Mouse (Mus musculus): ENCODE measurements around the gene Sema6c. TPM values are rescaled to one million over a fixed set of nuclear protein-coding genes. Genes with fewer than 3 reads are reported as not detected.

Gene Sema6c
- total and polyA plus RNA-seq, 2 experiments: 0.65 to 2.9 TPM

DNA sequence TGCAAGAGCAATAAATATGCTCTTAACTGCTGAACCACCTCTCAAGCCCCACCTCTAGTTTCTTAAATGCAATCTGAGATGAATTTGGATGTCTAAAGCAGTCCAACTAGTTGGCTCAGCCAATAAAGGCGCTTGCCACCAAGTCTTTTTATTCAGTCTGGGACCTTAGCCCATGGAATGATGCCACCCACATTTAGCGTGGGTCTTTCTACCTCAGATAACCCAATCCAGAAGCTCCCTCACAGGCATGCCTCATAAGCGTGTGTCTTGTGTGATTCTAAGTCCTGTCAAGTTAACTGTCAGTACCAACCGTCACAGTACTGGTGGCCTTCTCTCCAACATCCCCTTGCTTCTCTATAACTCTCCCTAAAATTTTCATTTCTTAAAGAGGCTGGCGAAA is 18.7 kb downstream of the Sema6c start:
- Histone ChIP-seq H3K36me3 (ENCODE audit: control insufficient read depth, insufficient read depth, low read length) (no peaks in the 10 kb centered on the region), H3K27me3 (ENCODE audit: control insufficient read depth, insufficient read depth, low read length) (peaks cover 2% of the 10 kb centered on the region; the same call in 1 of the 2 replicates), H3K4me3 (ENCODE audit: insufficient read depth, low read depth, low read length) (no peak overlapping the region), H3K9ac (ENCODE audit: low read depth, low read length) (no peak overlapping the region), H3K27ac (replicated peaks; ENCODE audit: insufficient read depth, low read depth, low read length) (no peak overlapping the region), H3K4me1 (ENCODE audit: control insufficient read depth, insufficient read depth, low read length) (peaks cover 2% of the 10 kb centered on the region; the same call in 1 of the 2 replicates), H3K79me2 (ENCODE audit: control insufficient read depth, insufficient read depth, low read length) (no peaks in the 10 kb centered on the region)
- TF ChIP-seq CTCF (IDR thresholded peaks at IDR 0.05; ENCODE audit: low read depth, low read length): no peak
- no peak for TF ChIP-seq POLR2A (IDR thresholded peaks at IDR 0.05; ENCODE audit: extremely low read depth, insufficient read depth, low read length)
- WGBS: 93% methylated on average over 5 of the region's 5 CpGs
- DNase-seq (ENCODE audit: extremely low read depth, low read depth, low spot score): no peak

DNA sequence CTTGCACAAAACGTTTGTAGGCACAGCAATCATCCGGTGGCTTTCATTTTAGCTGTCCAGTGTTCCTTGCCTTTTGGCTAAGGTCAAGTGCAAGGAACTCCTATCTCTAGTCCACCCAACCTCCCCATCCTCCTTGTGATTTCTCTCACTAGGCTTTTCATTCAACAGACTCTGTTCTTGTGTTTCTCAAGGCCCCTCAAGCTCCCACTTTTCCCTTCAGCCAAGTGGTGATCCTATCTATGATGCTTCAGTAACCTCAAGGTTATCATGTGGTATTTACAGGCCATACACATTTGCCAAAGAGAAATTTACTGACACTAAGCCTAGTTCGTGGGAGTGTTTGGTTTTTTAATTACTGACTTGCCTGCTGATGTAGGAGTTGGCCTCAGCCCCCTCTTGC is 19.6 kb downstream of the Sema6c start:
- Histone ChIP-seq H3K9ac (ENCODE audit: low read depth, low read length) (no peak overlapping the region), H3K27ac (replicated peaks; ENCODE audit: insufficient read depth, low read depth, low read length) (no peak overlapping the region), H3K4me3 (ENCODE audit: insufficient read depth, low read depth, low read length) (no peak overlapping the region), H3K79me2 (ENCODE audit: control insufficient read depth, insufficient read depth, low read length) (no peaks in the 10 kb centered on the region), H3K4me1 (ENCODE audit: control insufficient read depth, insufficient read depth, low read length) (no peaks in the 10 kb centered on the region), H3K36me3 (ENCODE audit: control insufficient read depth, insufficient read depth, low read length) (peaks cover 3% of the 10 kb centered on the region), H3K27me3 (ENCODE audit: control insufficient read depth, insufficient read depth, low read length) (no peaks in the 10 kb centered on the region)
- no peak for DNase-seq (ENCODE audit: extremely low read depth, low read depth, low spot score)
- no peak for TF ChIP-seq CTCF (IDR thresholded peaks at IDR 0.05; ENCODE audit: low read depth, low read length)
- no peak for TF ChIP-seq POLR2A (IDR thresholded peaks at IDR 0.05; ENCODE audit: extremely low read depth, insufficient read depth, low read length)
- 51% methylated on average over 3 of the region's 3 CpGs for WGBS

- no peaks in the 10 kb centered on the region for H3K79me2 ChIP-seq (ENCODE audit: control insufficient read depth, insufficient read depth, low read length)
- WGBS: 59% methylated on average over 1 of the region's 1 CpGs
- no peak for DNase-seq (ENCODE audit: extremely low read depth, low read depth, low spot score)
Observed at GRCm38 (mm10) chr3:95181841-95182240, 21.6 kb downstream of the Sema6c start.

DNA sequence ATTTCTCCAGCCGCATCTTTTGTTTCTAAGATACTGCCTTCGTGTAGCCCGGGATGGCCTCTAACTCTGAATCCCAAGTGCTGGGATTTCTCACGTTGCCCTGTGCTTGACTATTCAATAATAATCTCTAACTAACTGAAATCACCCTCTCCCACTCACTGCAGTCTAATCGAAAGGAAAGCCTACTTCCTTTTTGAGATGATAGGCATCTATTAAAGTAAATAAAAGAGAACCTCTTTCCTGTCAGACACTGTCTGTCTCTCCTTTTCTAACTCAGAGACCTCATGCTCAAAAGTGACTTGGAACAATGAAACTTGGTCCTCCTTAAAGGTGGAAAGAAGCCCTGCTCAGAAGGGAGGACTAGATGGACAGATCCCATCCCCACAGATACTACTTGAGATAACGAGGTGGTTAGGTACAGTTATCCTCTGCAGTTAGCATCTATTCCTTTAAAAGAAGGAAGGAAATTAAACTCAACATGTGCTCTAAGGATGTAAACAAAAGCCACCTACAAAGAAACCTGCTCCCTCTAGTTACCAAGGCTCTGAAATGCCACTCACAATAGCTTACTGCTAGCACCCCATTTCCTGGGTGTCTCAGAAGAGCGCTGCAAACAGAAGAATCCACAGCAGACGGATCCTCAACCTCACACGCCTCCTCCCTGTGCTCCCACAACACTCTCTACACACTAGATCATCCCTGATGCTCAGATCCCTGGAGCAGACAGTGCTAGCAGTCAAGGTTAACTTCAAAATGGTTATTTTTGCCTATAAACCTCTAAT is 24.7 kb downstream of the Sema6c start:
- H3K9ac ChIP-seq (ENCODE audit: low read depth, low read length): no peak overlapping the region
- TF ChIP-seq CTCF (IDR thresholded peaks at IDR 0.05; ENCODE audit: low read depth, low read length): no peak
- TF ChIP-seq POLR2A (IDR thresholded peaks at IDR 0.05; ENCODE audit: extremely low read depth, insufficient read depth, low read length): no peak
- 85% methylated on average over 9 of the region's 9 CpGs for WGBS
- H3K27me3 ChIP-seq (ENCODE audit: control insufficient read depth, insufficient read depth, low read length): no peaks in the 10 kb centered on the region
- H3K27ac ChIP-seq (replicated peaks; ENCODE audit: insufficient read depth, low read depth, low read length): no peak overlapping the region
- H3K79me2 ChIP-seq (ENCODE audit: control insufficient read depth, insufficient read depth, low read length): no peaks in the 10 kb centered on the region
- no peak overlapping the region for H3K4me3 ChIP-seq (ENCODE audit: insufficient read depth, low read depth, low read length)
- H3K36me3 ChIP-seq (ENCODE audit: control insufficient read depth, insufficient read depth, low read length): peaks cover 25% of the 10 kb centered on the region
- no peak for DNase-seq (ENCODE audit: extremely low read depth, low read depth, low spot score)
- H3K4me1 ChIP-seq (ENCODE audit: control insufficient read depth, insufficient read depth, low read length): no peaks in the 10 kb centered on the region

More at GRCm38 (mm10) chr3:95181841-95182240, 21.6 kb downstream of the Sema6c start:
- Histone ChIP-seq H3K4me3 (ENCODE audit: insufficient read depth, low read depth, low read length) (no peak overlapping the region), H3K36me3 (ENCODE audit: control insufficient read depth, insufficient read depth, low read length) (peaks cover 7% of the 10 kb centered on the region), H3K9ac (ENCODE audit: low read depth, low read length) (no peak overlapping the region), H3K4me1 (ENCODE audit: control insufficient read depth, insufficient read depth, low read length) (no peaks in the 10 kb centered on the region), H3K27me3 (ENCODE audit: control insufficient read depth, insufficient read depth, low read length) (no peaks in the 10 kb centered on the region), H3K27ac (replicated peaks; ENCODE audit: insufficient read depth, low read depth, low read length) (no peak overlapping the region)
- TF ChIP-seq POLR2A (IDR thresholded peaks at IDR 0.05; ENCODE audit: extremely low read depth, insufficient read depth, low read length) (no peak), CTCF (IDR thresholded peaks at IDR 0.05; ENCODE audit: low read depth, low read length) (no peak)

GRCm38 (mm10) chr3:95186100-95186499 is 25.8 kb downstream of the Sema6c start:
- Histone ChIP-seq H3K4me3 (ENCODE audit: insufficient read depth, low read depth, low read length) (no peak overlapping the region), H3K36me3 (ENCODE audit: control insufficient read depth, insufficient read depth, low read length) (peaks cover 25% of the 10 kb centered on the region), H3K4me1 (ENCODE audit: control insufficient read depth, insufficient read depth, low read length) (no peaks in the 10 kb centered on the region), H3K79me2 (ENCODE audit: control insufficient read depth, insufficient read depth, low read length) (no peaks in the 10 kb centered on the region), H3K27ac (replicated peaks; ENCODE audit: insufficient read depth, low read depth, low read length) (no peak overlapping the region), H3K27me3 (ENCODE audit: control insufficient read depth, insufficient read depth, low read length) (no peaks in the 10 kb centered on the region), H3K9ac (ENCODE audit: low read depth, low read length) (no peak overlapping the region)
- DNase-seq (ENCODE audit: extremely low read depth, low read depth, low spot score): no peak
- WGBS: 97% methylated on average over 2 of the region's 2 CpGs
- no peak for TF ChIP-seq POLR2A (IDR thresholded peaks at IDR 0.05; ENCODE audit: extremely low read depth, insufficient read depth, low read length)
- no peak for TF ChIP-seq CTCF (IDR thresholded peaks at IDR 0.05; ENCODE audit: low read depth, low read length)

GRCm38 (mm10) chr3:95186888-95187287 is 26.6 kb downstream of the Sema6c start:
- no peak for TF ChIP-seq POLR2A (IDR thresholded peaks at IDR 0.05; ENCODE audit: extremely low read depth, insufficient read depth, low read length)
- no peak for TF ChIP-seq CTCF (IDR thresholded peaks at IDR 0.05; ENCODE audit: low read depth, low read length)
- H3K9ac ChIP-seq (ENCODE audit: low read depth, low read length): no peak overlapping the region
- no peaks in the 10 kb centered on the region for H3K4me1 ChIP-seq (ENCODE audit: control insufficient read depth, insufficient read depth, low read length)
- DNase-seq (ENCODE audit: extremely low read depth, low read depth, low spot score): no peak
- H3K27me3 ChIP-seq (ENCODE audit: control insufficient read depth, insufficient read depth, low read length): no peaks in the 10 kb centered on the region
- H3K79me2 ChIP-seq (ENCODE audit: control insufficient read depth, insufficient read depth, low read length): no peaks in the 10 kb centered on the region
- no peak overlapping the region for H3K27ac ChIP-seq (replicated peaks; ENCODE audit: insufficient read depth, low read depth, low read length)
- H3K36me3 ChIP-seq (ENCODE audit: control insufficient read depth, insufficient read depth, low read length): peaks cover 25% of the 10 kb centered on the region
- no peak overlapping the region for H3K4me3 ChIP-seq (ENCODE audit: insufficient read depth, low read depth, low read length)
- 95% methylated on average over 6 of the region's 6 CpGs for WGBS

Measured in liver, adult 2 months (tissue).